Mouse (Mus musculus): ENCODE data around the gene Prdm16.

DNA sequence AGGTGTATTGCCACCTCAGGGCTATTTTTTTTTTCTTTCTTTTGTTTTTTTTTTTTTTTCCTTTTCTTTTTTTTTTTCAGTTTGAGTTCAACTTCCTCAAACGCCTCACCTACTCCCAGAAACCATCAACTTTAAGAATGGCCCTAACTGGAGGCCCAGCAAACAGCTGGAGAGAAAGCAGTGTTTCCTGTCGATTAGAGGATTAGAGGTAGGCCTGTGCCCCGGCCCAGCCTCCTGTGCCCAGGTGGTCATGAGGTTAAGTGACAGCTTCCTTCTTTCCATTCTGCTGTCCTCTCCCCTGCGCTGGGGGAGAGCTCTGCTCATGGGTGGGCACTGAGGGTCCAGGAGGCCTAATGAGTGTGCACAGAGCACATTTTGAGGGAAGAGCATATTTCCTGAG lies 105.3 kb downstream of the Prdm16 start:
- TF ChIP-seq POLR2A (IDR thresholded peaks at IDR 0.05; ENCODE audit: low read depth, low read length) (no peak), MAZ (IDR thresholded peaks at IDR 0.05; ENCODE audit: low read depth, low read length) (no peak), EP300 (IDR thresholded peaks at IDR 0.05; ENCODE audit: low read length) (no peak), UBTF (IDR thresholded peaks at IDR 0.05; ENCODE audit: low read depth, low read length) (no peak), ELF1 (IDR thresholded peaks at IDR 0.05; ENCODE audit: low read depth, low read length) (no peak), KAT2A (IDR thresholded peaks at IDR 0.05; ENCODE audit: insufficient replicate concordance, low read length) (no peak), USF2 (conservative IDR thresholded peaks at IDR 0.05; ENCODE audit: low read depth, low read length) (no peak), CTCF (conservative IDR thresholded peaks at IDR 0.05 in 1 of 2, IDR thresholded peaks at IDR 0.05 in 1 of 2; ENCODE audit: low read depth in 2 of 2, low read length in 2 of 2) (no peak), CHD2 (IDR thresholded peaks at IDR 0.05; ENCODE audit: low read length) (no peak), E2F4 (IDR thresholded peaks at IDR 0.05; ENCODE audit: insufficient replicate concordance, low read depth, low read length) (no peak)
